Mouse (Mus musculus) kidney, postnatal 25 days (tissue): ENCODE results near the gene Tube1.
"Not testable (repeated sequence)": the region's sequence is repeated elsewhere in the genome, so short reads cannot be mapped to it uniquely, and the experiment has no call there.

ENCODE experiments used
- DNase-seq, 2 experiments: peaks; one replicate each; pipeline ENCODE4 v3.0.0; 2021; ENCODE audit warnings: mixed read lengths in 2 of 2

Tube1 gene

GRCm38 (mm10) chr10:39169642-39170041 is 35.9 kb downstream of the Tube1 start:
- DNase-seq, result peak in 1 of 2 experiments; percentile 40

GRCm38 (mm10) chr10:39170181-39170580 is 36.4 kb downstream of the Tube1 start:
- DNase-seq, result peak; percentile 62 to 80

- DNase-seq, result peak in 1 of 2 experiments; percentile 37
Observed at GRCm38 (mm10) chr10:39170706-39171105, 36.9 kb downstream of the Tube1 start.

DNA sequence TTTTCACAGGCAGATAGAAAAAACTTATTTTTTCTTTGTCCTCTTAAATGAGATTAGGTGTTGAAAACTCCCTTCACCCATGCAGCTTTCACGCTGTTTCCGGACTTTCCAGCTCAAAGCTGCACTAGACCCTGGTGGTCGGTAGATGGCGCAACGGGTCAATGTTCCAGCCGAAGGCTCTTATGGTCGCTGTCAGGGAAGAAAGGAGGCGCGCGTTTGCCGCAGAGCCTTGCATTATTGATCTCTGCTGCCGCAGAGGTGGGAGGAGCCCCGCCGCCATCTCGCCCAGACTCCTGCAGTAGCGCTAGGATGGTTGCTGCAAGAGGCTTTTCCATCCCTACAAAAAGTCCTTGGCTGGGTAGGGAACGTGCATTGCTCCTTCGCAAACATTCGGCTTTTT is 37.4 kb downstream of the Tube1 start:
- DNase-seq, result peak; percentile 91 to 92

GRCm38 (mm10) chr10:39171603-39172539 is 38.1 kb downstream of the Tube1 start:
- DNase-seq, result peak; percentile 86 to 88

GRCm38 (mm10) chr10:39172540-39172931 is 38.8 kb downstream of the Tube1 start:
- no peak for DNase-seq

- peak; percentile 56 to 57 for DNase-seq
Observed at GRCm38 (mm10) chr10:39173077-39173476, 39.3 kb downstream of the Tube1 start.

GRCm38 (mm10) chr10:39176981-39177380 is 43.2 kb downstream of the Tube1 start:
- DNase-seq, result no peak

DNA sequence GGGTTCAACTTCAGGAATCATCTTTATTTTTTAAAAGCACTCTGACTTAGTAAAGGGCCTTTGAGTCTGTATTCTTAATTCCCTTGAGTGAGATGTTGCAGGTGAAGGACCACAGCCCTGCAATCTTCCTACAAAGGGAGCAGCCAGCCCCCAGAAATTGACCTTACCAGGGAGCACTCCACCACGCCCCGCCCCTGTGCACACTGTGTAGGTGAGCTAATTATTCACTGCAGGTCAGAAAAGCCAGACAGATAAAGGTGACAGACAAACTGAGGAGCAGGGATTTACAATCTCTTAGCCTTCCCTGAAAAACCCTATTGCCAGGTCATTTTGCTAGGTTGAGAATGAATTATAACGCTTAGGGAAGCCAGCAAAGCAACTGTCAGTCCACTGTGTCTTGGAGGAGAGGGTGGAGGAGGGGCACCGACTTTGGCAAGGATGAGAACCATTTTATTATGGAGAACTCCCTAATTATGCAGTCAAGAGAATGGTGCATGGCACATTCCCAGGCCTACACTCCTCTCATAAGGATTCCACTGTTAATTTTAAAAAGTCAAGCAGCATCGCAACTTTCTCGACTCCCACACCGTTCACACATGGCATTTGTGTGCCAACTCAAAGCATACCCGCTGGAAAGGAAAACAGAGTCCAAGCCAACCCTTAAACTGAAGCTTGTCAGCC is 51.2 kb downstream of the Tube1 start:
- no peak for DNase-seq

DNA sequence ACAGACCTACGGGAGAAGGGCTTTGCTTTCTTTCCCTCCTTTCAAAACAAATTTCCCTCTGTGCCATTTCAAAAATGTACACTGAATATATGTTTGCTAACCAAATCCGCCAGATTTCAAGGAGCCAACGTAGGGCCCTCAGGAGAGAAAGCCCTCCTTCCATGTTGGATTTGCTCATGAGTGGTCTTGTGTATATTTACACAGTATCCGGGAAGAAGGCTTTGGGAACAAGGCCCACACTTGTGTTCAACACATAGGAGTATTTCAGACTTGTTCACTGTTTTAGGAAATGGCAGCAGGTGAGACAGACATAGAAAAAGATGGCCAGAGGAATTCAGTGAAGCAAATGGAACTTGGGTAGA is 51.8 kb downstream of the Tube1 start:
- DNase-seq, result no peak

GRCm38 (mm10) chr10:39192673-39193072 is 58.9 kb downstream of the Tube1 start:
- no peak for DNase-seq

GRCm38 (mm10) chr10:39198216-39198615 is 64.4 kb downstream of the Tube1 start:
- DNase-seq, result not testable (repeated sequence)
